Mouse (Mus musculus) G1E-ER4 (cell line): ENCODE data around the gene Bub1. TPM values are rescaled to one million over a fixed set of nuclear protein-coding genes. Genes with fewer than 3 reads are reported as not detected.

Experiments
- GATA1 ChIP-seq: IDR thresholded peaks from one replicate; pipeline ENCODE4 v1.8.0; 2012; ENCODE audit warnings: low read length, inconsistent platforms
- polyA plus RNA-seq: library from polyadenylated mRNA; stranded (reverse); fragments of >175 nt; gene quantifications from 2 replicates; pipeline ENCODE4 v1.2.3, GENCODE M21; 2012

Gene Bub1
- polyA plus RNA-seq, 1 experiment, result 6.5 TPM

DNA sequence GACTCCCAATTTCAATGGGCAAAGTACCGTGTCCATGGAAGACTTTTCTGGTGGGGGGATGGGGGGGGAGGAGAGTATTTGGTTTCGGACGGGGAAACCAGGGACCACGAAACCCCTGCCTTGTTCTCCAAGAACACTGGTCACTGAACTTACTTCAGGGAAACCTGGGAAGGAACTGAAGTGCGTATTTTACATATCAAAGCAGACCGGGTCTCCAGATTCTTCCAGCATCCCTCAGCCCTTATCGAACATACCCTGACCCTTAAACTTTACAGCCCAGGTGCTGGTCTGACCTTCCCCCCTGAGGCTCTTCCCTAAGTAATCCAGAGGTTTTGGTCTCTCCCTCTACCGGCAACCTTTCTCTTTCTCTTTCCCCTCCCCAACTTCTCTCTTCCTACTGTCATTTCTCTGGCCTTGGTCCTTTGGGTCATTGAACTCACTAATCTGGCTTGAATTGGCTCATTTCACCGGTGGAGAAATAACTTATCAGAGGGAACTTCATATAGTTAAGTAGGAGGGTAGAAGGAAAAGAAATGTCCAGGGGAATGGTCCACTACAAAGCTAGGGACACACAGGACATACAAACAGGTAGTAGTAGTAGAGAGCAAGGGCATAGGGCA is 41.9 kb downstream of the Bub1 start:
- TF ChIP-seq GATA1, result no peak

DNA sequence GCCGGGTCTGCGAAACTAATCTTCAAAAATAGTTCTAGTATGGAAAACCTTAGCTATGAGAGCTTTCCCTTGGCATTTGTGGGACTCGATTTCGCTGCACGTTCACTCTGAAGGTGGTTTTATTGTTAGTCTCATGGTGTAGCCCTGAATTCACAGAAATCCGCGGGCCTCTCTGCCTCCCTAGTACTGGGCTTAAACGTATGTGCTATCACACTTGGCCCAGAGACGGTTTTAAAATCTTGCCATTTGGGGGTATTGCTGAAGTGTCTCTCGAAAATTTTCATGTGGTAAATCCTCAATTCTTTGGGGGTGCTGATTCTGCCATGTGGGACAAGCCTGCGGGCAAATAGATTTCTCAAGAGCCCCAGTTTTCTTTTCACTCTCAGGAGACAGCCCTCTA is 42.5 kb downstream of the Bub1 start:
- no peak for TF ChIP-seq GATA1

DNA sequence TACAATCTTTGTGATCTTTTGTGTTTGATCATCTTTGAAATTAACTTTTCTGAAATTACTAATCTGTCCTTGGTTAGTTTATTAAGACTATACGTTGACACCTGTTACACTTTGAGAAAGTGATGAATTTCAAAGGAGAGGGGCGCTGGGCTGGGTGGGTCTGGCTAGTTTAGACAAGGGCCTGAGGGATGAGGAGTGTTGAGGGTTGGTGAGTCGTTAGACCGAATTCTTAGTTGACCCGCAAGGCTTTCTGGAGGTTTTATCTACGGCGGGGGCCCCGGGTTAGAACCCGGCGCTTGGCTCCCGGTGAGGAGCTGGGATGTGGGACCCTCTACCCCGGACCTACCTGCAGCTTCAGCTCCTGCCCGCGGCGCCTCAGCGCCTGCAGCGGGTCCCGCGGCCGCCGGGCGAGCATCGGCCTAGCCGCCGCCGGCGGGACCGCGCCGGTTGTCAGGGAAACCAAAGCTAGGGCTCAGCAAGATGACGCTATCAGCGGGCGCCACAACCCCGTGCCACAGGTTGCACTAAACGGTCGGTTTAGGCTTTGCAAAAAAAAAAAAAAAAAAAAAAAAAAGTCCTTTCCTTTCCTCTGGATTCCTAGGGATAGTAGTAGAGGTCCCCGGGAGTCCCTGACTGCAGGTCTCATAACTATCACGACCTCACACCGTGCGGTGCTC is 43.1 kb downstream of the Bub1 start, which contains the start of gene Nphp1:
Gene Nphp1, minus strand, starts transcription at position 458 of the 677 bp plus-strand sequence.
- TF ChIP-seq GATA1, result no peak

DNA sequence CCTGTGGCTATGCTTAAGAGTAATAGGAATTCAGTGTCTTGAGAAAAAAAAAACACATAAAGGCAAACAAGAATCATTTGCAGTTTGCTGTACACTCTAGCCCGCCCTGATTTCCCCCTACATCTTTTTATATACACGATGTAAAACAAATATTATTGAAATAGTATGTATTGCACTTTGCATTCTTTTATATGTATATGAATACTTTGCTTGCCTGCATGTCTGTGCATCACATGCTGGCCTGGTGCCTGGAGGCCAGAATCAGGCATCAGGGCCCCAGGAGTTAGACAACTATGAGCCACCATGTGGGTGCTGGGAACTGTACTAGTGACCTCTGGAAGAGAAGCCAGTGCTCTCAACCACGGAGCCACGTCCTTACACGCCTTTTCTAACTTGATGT is 44.4 kb downstream of the Bub1 start:
- TF ChIP-seq GATA1, result no peak

DNA sequence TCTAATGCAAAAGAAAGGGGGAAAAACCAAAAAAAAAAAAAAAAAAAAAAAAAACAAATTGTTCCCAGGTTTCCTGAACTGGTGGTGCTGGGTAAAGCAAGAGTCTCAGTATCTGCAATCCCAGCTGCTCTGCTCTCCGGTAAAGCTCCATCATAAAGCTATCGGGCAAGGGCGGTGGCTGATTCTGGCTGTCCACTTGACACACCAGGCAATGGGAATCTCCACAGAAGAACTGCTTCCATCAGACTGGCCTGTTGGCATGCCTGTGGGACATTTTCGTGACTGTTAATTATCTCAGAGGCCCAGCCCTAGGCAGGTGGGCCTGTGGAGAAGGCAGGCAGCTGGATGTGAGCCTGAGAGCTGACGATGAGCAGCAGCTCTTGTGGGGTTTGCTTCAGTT is 53.2 kb downstream of the Bub1 start:
- no peak for TF ChIP-seq GATA1

DNA sequence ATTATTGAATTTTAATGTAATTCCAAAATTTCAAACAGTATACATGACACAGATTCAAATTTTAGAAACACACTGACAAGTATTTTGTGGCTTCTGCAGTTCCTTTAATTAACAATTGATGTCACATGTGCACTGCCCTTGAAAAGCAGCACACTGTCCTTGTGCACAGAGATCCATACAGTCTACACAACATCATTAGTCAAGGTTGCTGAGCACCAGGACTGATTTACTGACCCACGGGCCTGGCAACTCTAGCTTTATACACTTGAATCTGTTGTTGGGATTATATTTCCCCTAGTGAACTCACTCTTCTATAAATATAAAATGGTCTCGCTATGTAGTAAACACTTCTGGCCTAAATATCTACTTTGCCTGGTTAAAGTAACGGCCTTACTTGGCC is 56.7 kb downstream of the Bub1 start:
- TF ChIP-seq GATA1, result no peak

DNA sequence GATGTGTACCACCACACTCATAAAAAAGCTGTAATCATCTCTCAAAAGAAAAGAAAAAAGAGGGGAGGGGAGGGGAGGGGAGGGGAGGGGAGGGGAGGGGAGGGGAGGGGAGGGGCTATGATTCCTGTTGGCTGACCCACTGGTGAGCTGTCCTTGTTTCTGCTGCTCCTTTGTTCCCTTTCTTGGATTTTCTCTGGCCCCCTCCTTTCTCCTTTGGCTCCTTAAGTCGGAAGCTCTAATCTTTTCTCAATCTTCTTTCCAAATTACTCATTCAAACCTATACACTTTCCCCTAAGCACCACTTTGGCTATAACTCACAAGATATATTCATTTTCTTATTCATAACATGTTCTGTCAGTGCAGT is 57.1 kb downstream of the Bub1 start:
- TF ChIP-seq GATA1, result no peak

DNA sequence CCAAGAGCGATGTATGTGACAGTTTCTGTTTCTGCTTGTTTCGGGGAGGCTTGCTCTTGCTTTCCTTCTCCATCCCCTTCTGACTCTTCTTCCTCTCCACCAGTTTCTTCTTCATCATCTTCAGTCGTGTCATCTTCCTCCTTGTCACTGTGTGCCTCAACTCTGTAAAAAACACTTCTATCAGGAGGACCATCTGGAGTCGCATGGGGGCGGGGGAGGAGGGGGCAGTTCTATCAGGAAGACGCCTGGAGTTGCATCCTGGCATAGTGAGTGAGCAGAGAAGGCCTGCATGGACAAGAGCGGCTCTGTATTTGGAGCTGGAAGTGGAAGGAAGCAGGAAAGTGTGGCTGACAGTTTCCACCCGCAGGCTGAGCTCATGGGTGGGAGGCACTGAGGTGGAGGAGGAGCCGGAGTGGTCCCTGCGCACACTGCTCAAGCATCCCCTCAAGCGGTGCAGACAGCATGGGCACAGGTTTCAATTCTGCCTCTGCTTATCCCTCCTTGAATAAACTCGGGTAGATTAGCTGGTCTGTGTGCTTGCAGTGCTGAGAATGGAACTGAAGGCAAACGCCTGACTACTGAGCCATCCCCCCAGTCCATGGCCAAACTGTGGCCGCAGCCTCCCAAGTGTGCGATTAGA is 57.6 kb downstream of the Bub1 start:
- no peak for TF ChIP-seq GATA1

DNA sequence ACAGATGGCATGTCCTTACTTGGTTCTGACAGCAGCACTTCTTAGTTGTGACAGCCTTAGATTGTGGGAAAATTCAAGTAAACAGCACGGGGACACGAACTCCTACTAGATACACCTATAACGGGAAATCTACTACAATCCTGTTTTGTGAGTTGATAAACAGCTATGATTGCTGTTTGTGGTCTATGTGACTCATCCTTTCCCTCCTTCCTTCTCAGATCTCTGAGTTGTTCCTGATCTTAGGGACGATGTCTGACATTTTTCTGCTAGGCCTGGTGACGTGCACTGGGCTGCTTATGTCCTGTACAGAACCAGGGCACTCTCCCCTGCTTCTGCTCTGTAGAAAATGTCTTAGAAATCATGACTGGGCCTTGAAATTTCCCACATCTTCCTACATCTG is 70.1 kb downstream of the Bub1 start:
- no peak for TF ChIP-seq GATA1

DNA sequence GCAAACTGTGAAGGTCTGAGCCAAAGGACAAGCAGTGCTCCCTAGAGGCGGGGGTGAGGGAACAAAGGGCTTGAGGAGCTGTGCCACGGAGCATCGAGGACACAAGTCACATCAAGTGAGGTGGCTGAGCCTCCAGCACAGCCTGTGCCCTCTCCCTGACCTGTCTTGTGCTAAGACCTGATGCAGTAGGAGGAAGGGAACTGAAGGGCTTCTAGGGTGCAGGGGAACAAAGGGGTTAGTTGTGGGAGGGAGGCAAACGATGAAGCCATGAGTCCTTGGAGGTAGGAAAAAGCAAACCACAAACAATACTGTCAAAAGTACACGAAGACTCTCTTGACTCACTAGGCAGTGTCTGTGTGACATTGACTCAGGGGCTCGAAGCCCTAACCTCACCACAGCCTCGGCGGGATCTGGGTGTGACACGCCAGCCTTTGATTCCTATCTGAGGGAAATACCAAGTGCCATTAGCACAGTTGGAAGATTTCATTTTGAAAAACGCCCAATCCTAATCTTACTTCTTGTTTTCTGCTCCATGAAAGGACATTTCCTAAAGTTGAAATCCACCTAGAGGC is 71.2 kb downstream of the Bub1 start:
- TF ChIP-seq GATA1, result no peak

DNA sequence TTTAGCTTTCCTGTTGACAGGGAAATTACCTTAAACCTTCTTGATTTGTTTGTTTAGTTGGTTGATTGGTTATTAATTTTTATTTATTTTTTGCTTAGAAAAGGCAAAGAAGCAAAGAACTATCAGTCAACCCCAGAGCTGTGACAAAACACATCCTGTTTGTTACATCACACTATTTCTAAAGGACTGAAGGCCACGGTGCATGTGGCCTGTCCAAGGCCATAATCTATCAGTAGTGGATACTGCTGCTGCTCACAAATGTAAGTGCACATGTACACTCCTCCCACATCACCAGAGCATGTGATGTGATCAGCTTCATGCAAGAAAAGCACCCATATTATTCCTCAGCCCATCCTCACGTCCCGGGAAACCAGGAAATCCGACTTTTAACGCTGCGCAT is 71.7 kb downstream of the Bub1 start:
- no peak for TF ChIP-seq GATA1

DNA sequence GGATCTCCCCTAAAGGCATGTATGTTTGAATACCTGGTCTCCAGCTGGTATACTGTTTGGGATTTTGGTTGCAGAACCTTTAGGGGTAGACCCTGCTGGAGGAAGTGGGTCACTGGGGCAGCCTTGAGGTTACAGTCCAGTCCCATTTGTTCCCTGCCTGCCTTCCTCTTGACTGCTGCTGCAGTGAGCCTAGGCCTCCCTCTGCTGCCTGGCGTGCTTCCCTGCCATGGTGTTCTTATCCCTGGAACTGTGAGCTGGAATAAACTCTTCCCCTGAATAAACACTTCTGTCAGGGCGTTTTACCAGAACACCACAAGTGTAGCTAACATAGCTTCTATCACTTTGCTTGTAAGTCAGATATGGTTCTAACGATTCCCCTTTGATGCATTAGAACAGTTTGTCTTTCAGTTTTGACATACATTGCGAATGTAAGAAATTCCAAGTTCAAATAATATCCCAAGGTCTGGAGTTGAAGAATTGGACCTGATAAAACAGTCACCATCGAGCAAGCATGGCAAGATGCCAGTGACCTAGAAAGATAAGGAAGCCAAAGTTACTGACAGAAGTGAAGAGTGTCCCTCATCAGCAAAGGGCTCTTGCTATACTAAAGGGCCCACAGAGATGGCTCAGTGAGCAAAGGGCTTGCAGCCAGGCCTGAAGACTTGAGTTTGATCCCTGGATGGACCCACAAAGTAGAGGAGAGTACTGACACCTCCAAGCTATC is 72.3 kb downstream of the Bub1 start:
- no peak for TF ChIP-seq GATA1

DNA sequence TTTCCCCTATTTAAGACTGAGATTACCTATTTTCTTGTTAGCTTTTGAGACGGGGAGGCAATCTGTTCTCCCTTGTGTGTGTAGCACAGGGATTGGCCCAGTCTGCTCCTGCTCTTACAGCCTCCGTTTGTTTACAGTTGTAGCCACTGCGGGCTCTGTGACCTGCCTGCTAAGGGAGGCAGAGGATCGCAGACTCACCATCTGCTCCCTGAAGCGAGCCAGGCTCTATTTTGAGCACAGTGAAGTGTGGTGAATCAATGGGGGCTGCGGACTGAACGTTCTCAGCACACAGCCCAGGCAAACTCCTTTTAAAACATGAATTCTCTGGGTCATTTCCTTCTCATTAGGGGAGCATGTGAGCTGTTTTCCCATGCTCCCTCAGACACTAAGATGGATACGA is 74.5 kb downstream of the Bub1 start:
- no peak for TF ChIP-seq GATA1

DNA sequence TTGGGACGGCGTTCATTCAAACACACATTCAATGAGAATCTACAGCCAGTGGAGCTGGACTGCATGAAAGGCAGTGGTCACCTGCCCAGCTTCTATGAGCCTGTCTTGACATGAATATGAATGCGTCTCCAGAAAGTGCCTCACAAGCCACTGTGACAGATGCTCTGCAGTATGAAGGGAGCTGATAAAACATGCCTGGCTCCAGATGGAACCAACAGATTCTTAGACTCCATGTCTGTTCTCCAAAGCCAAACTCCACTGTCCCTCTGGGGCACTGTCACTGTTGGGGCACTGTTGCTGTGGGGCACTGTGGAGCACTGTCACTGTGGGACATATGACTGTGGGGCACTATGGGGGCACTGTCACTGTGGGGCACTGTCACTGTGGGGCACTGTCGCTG is 77.6 kb downstream of the Bub1 start:
- TF ChIP-seq GATA1, result no peak

DNA sequence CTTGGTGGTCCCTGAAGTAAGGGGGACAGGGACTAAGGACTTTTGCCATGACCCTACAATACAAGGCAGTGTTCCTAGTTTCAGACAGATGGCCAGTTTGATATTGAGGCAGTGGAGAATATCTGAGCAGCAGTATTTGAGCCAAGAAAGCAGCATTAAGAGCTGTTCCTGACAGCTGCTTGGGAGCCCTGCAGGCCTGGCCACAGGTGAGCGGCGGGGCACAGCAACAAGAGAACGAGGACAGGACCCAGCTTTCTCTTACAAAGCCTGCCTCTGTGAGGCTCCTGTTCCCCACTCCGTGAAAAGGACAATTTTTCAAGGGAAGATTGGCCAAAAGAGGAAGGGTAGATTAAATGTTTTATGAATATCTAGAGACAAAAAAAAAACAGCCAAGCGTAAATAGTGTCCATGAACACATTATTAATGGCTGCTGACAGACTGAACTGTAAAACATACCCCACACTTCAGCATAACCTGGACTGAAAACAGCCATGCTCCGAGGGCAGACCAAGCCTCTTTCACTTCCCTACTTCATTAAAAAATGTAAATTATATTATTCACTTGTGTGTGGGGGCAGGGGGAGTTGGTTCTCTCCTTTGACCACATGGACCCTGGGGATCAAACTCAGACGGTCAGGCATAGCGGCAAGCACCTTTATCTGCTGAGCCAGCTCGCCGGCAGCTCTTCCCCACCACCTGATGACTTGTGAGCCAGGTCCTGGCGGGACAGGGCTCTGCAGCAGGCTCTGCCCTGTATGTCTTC is 79.6 kb downstream of the Bub1 start:
- no peak for TF ChIP-seq GATA1

Other genes starting within 250 kb of the Bub1 start
- 0.14 and 0.16 TPM in 2 replicates for gene Zfp661, start 244.8 kb downstream of the Bub1 start, polyA plus RNA-seq
- gene Mrps5, start 244.6 kb downstream of the Bub1 start, polyA plus RNA-seq, result 228 and 229 TPM in 2 replicates
- not detected in 2 replicates for gene Mal, start 175.2 kb downstream of the Bub1 start, polyA plus RNA-seq
- not detected in 2 replicates for gene Mall, start 101.9 kb downstream of the Bub1 start, polyA plus RNA-seq
- gene Nphp1, start 43.0 kb downstream of the Bub1 start, polyA plus RNA-seq, result 0.70 and 1.5 TPM in 2 replicates
- gene Mtln, start 39.4 kb downstream of the Bub1 start, polyA plus RNA-seq, result 117 and 143 TPM in 2 replicates
- gene Acoxl, start 7.0 kb upstream of the Bub1 start, polyA plus RNA-seq, result 0.09 and 0.12 TPM in 2 replicates